Mouse (Mus musculus) spleen, adult 2 months (tissue): ENCODE measurements around the gene Nae1.

Experiments used
- CTCF ChIP-seq: fragments of 200-500 bp; IDR thresholded peaks from 2 replicates; pipeline ENCODE4 v1.5.1; 2011; ENCODE audit warnings: mild to moderate bottlenecking, inconsistent platforms; ENCODE audit not compliant: insufficient read depth, insufficient read length, insufficient replicate concordance; ENCODE audit errors: extremely low read depth
- POLR2A ChIP-seq: fragments of 200-500 bp; IDR thresholded peaks from 2 replicates; pipeline ENCODE4 v1.6.1; 2011; ENCODE audit warnings: low read depth, low read length, inconsistent platforms

DNA sequence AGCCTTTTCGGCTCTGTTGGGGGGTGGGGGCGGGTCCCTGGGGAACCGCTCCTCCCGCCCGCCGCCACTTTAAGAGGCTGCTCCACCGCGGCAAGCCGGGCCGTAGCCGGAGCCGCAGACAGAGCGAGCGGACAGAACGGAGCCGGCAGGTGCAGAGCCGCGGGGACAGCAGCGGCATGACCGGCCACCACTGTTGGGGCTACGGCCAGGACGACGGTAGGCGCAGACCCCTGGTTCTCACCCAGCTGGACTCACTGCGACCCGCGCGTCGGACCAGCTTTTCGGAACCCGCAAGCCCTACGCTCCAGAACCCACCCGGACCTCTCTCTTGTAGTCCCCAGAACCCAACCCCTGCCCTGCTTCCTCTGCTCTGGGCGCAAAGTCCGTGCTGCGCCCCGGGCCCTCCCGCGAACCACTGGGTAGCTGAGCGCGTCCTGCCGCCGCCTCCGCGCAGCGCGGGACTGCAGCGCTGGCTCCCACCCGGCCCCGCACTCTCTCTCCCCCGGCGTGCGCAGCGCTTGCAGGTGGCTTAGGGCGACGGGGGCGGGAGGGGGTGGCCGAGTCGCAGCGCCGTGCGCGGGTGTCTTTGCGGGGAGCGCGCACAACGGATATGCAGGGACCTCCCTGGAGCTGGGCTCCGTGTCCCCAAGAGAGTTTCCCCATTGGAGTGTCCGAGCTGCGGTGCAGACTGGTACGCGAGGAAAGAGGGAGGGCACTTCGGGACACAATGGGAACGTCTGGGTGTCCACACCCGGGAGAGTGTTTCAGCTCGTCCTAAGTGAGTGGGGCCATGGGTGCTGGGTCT, 6.5 kb upstream of the Nae1 start:
- TF ChIP-seq CTCF = no peak
- no peak for TF ChIP-seq POLR2A
